Mouse (Mus musculus) embryonic facial prominence, embryonic 12.5 days (tissue): ENCODE measurements around the gene Kcnc3. TPM values are rescaled to one million over a fixed set of nuclear protein-coding genes. Genes with fewer than 3 reads are reported as not detected.

Experiments
- ATAC-seq: fragments of 200-750 bp; cut with Nextera tagmentation; 2 replicates; pipeline ENCODE4 v1.8.0; 2017; ENCODE audit not compliant: insufficient number of reproducible peaks, insufficient read depth, low FRiP score, low TSS enrichment
- H3K27ac ChIP-seq: fragments of 300-500 bp; sonication (generic); 2 replicates; pipeline ENCODE4 v1.5.1; 2016; ENCODE audit warnings: mild to moderate bottlenecking
- H3K27me3 ChIP-seq: fragments of 300-500 bp; sonication (generic); 2 replicates; pipeline ENCODE4 v1.6.1; 2016; ENCODE audit warnings: mild to moderate bottlenecking, moderate library complexity
- H3K36me3 ChIP-seq: fragments of 300-500 bp; sonication (generic); 2 replicates; pipeline ENCODE4 v1.6.1; 2016; ENCODE audit warnings: mild to moderate bottlenecking
- H3K4me1 ChIP-seq: fragments of 300-500 bp; sonication (generic); 2 replicates; pipeline ENCODE4 v1.6.1; 2016
- H3K4me2 ChIP-seq: fragments of 300-500 bp; sonication (generic); replicated peaks from 2 replicates; pipeline ENCODE4 v1.6.1; 2016; ENCODE audit warnings: mild to moderate bottlenecking, moderate library complexity
- H3K4me3 ChIP-seq: fragments of 300-500 bp; sonication (generic); 2 replicates; pipeline ENCODE4 v1.5.1; 2016; ENCODE audit warnings: mild to moderate bottlenecking
- H3K9ac ChIP-seq: fragments of 300-500 bp; sonication (generic); 2 replicates; pipeline ENCODE4 v1.6.1; 2016; ENCODE audit warnings: mild to moderate bottlenecking, moderate library complexity
- H3K9me3 ChIP-seq: fragments of 300-500 bp; sonication (generic); 2 replicates; pipeline ENCODE4 v1.6.1; 2016; ENCODE audit warnings: mild to moderate bottlenecking, moderate library complexity
- WGBS: fragments of 180-500 bp; shearing (Covaris S2); methylation state at CpG from one replicate; pipeline ENCODE4 v1.1.7; 2016; 5-methylcytosine and 5-hydroxymethylcytosine counted together
- polyA plus RNA-seq: library from polyadenylated mRNA; unstranded; fragments of >200 nt; fragmentation: Nextera tagmentation; extraction: Ambion mirVana; gene quantifications from 2 replicates; pipeline ENCODE4 v1.2.1, GENCODE M21; 2016

Kcnc3 gene
- polyA plus RNA-seq, 1 experiment from 2014 or later, result 0.70 TPM

DNA sequence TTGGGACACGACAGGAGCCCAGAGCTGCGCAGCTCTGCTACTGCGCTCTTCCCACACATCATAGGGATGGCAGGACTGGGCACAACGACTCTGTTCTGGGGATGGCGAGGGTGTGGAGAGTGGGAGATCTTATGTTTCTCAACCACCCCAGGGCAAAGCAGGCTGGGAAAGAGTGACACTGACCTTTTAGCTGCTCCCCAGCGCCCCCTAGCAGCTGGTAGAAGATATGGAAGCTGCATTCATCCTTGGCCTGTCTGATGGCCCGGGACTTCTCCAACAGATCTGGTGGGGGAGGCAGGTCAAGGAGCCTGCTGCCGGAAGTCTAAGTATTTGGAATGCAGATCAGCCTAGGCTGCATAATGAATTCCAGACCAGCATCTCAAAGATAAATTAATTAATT, 63.3 kb downstream of the Kcnc3 start:
- Histone ChIP-seq H3K4me2 (no peak overlapping the region), H3K27ac (no peak overlapping the region), H3K9ac (no peak overlapping the region), H3K27me3 (no peaks in the 10 kb centered on the region), H3K9me3 (no peaks in the 10 kb centered on the region), H3K4me3 (no peak overlapping the region), H3K4me1 (no peaks in the 10 kb centered on the region), H3K36me3 (no peaks in the 10 kb centered on the region)
- 44% methylated on average over 8 of the region's 8 CpGs for WGBS
- no peak for ATAC-seq

Other genes with a start within 250 kb of the Kcnc3 start
- 2.9 and 3.3 TPM in 2 replicates for gene Syt3, start 206.6 kb upstream of the Kcnc3 start, polyA plus RNA-seq
- gene 1700008O03Rik, start 204.8 kb upstream of the Kcnc3 start, polyA plus RNA-seq, result 0.86 and 1.1 TPM in 2 replicates
- 2.3 and 2.6 TPM in 2 replicates for gene Lrrc4b, start 161.6 kb upstream of the Kcnc3 start, polyA plus RNA-seq
- 0.42 and 0.71 TPM in 2 replicates for gene Aspdh, start 125.3 kb upstream of the Kcnc3 start, polyA plus RNA-seq
- gene Josd2, start 122.7 kb upstream of the Kcnc3 start, polyA plus RNA-seq, result 80.4 and 85.6 TPM in 2 replicates
- gene Emc10, start 94.1 kb upstream of the Kcnc3 start, polyA plus RNA-seq, result 121 and 124 TPM in 2 replicates
- gene Fam71e1, start 94.1 kb upstream of the Kcnc3 start, polyA plus RNA-seq, result 20.2 and 22.5 TPM in 2 replicates
- 0.06 TPM in 2 replicates for gene Mybpc2, start 66.0 kb upstream of the Kcnc3 start, polyA plus RNA-seq
- 0.10 TPM in 1 of 2 replicates, not detected in the other for gene Spib, start 58.6 kb upstream of the Kcnc3 start, polyA plus RNA-seq
- gene Pold1, start 41.8 kb upstream of the Kcnc3 start, polyA plus RNA-seq, result 125 and 130 TPM in 2 replicates
- 68.1 and 68.6 TPM in 2 replicates for gene Nr1h2, start 36.7 kb upstream of the Kcnc3 start, polyA plus RNA-seq
- gene Napsa, start 18.3 kb upstream of the Kcnc3 start, polyA plus RNA-seq, result 1.1 and 1.3 TPM in 2 replicates
- gene Myh14, start 80.2 kb downstream of the Kcnc3 start, polyA plus RNA-seq, result 6.5 and 6.8 TPM in 2 replicates
- gene Izumo2, start 118.1 kb downstream of the Kcnc3 start, polyA plus RNA-seq, result not detected in 2 replicates
- 36.4 and 36.7 TPM in 2 replicates for gene Vrk3, start 157.7 kb downstream of the Kcnc3 start, polyA plus RNA-seq
- 2.3 and 2.6 TPM in 2 replicates for gene Zfp473, start 160.4 kb downstream of the Kcnc3 start, polyA plus RNA-seq
- 102 and 104 TPM in 2 replicates for gene Nup62, start 225.4 kb downstream of the Kcnc3 start, polyA plus RNA-seq
- 1.2 and 2.5 TPM in 2 replicates for gene Il4i1, start 225.7 kb downstream of the Kcnc3 start, polyA plus RNA-seq
- 5.3 and 5.8 TPM in 2 replicates for gene Atf5, start 226.0 kb downstream of the Kcnc3 start, polyA plus RNA-seq